Mouse (Mus musculus) brain, embryonic 14.5 days (tissue): Measurements from ENCODE around the gene Dcun1d1.

Experiments
- CTCF ChIP-seq: fragments of 200-500 bp; IDR thresholded peaks from 2 replicates; pipeline ENCODE4 v1.5.1; 2012; ENCODE audit warnings: inconsistent platforms, mild to moderate bottlenecking, moderate library complexity, borderline replicate concordance; ENCODE audit not compliant: insufficient read depth, insufficient read length; ENCODE audit errors: extremely low read depth
- POLR2A ChIP-seq: fragments of 200-500 bp; IDR thresholded peaks from 2 replicates; pipeline ENCODE4 v1.6.1; 2012; ENCODE audit warnings: mild to moderate bottlenecking, inconsistent platforms, borderline replicate concordance; ENCODE audit not compliant: poor library complexity, insufficient read depth, insufficient read length, severe bottlenecking; ENCODE audit errors: extremely low read depth

- TF ChIP-seq CTCF, result no peak
- TF ChIP-seq POLR2A, result no peak
These were observed 44.1 kb downstream of the Dcun1d1 start for GRCm38 (mm10) chr3:35893156-35893555.
